Mouse (Mus musculus): ENCODE data around the gene Clk1. TPM values are rescaled to one million over a fixed set of nuclear protein-coding genes. Genes with fewer than 3 reads are reported as not detected.

Gene Clk1
- polyA plus RNA-seq, 1 experiment from 2014 or later, result 166 TPM

DNA sequence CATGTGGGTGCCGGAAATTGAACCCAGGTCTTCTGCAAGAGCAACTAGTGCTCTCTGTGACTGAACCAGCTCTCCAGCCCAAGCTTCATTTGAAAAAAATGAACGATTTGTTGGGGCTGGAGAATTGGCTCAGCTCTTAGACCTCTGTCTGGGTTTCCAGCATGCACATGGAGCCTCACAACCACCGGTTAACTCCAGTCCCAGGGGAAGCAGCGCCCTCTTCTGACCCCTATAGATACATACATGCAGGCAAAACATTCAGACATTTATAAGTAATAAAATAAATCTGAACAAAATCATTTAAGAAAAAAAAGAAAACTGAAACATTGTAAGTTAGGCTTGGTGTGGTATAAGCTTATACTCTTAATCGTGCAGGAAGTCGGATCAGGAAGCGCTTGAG, 24.5 kb upstream of the Clk1 start:
- DNase-seq (ENCODE audit: low spot score) (no peak), ATAC-seq (ENCODE audit: insufficient number of reproducible peaks, low FRiP score, low TSS enrichment, low read depth) (no peak)
- peaks cover 12% of the 10 kb centered on the region for H3K36me3 ChIP-seq (ENCODE audit: control insufficient read depth, insufficient read depth, low read length)
- 90% methylated on average over 7 of the region's 7 CpGs for WGBS
- no peak overlapping the region for H3K4me3 ChIP-seq (ENCODE audit: low read depth, low read length)
- no peaks in the 10 kb centered on the region for H3K9me3 ChIP-seq (ENCODE audit: control insufficient read depth, low read length)
- H3K9ac ChIP-seq (ENCODE audit: low read length), result no peak overlapping the region
- no peaks in the 10 kb centered on the region for H3K27me3 ChIP-seq (ENCODE audit: control insufficient read depth, insufficient read depth, low read length)
- no peak overlapping the region for H3K4me2 ChIP-seq (ENCODE audit: low read depth, severe bottlenecking)
- H3K27ac ChIP-seq (replicated peaks; ENCODE audit: low read depth, low read length), result no peak overlapping the region
- H3K4me1 ChIP-seq (ENCODE audit: control insufficient read depth, insufficient read depth, low read length), result no peaks in the 10 kb centered on the region

- ATAC-seq (ENCODE audit: insufficient number of reproducible peaks, low FRiP score, low TSS enrichment, low read depth), result no peak
- Histone ChIP-seq H3K36me3 (ENCODE audit: control insufficient read depth, insufficient read depth, low read length) (peaks cover 12% of the 10 kb centered on the region), H3K9ac (ENCODE audit: low read length) (no peak overlapping the region), H3K27ac (replicated peaks; ENCODE audit: low read depth, low read length) (no peak overlapping the region), H3K4me2 (ENCODE audit: low read depth, severe bottlenecking) (no peak overlapping the region), H3K9me3 (ENCODE audit: control insufficient read depth, low read length) (no peaks in the 10 kb centered on the region), H3K27me3 (ENCODE audit: control insufficient read depth, insufficient read depth, low read length) (no peaks in the 10 kb centered on the region), H3K4me3 (ENCODE audit: low read depth, low read length) (no peak overlapping the region), H3K4me1 (ENCODE audit: control insufficient read depth, insufficient read depth, low read length) (no peaks in the 10 kb centered on the region)
- no peak for DNase-seq (ENCODE audit: low spot score)
- WGBS, result 95% methylated on average over 7 of the region's 7 CpGs
These were observed 23.9 kb upstream of the Clk1 start for GRCm38 (mm10) chr1:58447766-58448165.

DNA sequence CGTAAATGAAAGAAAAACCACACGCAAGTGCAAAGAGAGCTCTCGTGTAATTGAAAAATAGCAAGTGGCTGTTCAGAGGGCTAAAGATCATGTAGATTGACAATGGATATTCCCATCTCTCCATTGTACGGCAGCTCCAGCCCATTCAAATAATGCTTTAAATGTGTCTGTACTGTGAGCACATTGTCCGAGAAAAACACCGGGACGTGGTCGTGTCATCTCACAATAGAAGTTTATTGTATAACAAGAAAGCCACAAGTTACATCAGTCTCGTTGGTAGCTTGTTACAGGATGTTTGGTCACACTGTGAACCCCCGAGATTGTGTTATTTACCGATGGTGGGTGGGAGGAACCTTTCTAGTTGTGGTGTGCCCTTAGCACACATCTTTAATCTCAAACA, 22.0 kb upstream of the Clk1 start:
- no peak for ATAC-seq (ENCODE audit: insufficient number of reproducible peaks, low FRiP score, low TSS enrichment, low read depth)

GRCm38 (mm10) chr1:58445143-58445722, 21.4 kb upstream of the Clk1 start, which contains the start of the genes Nif3l1 and Ppil3:
Gene Nif3l1, plus strand, starts transcription at chr1:58445151.
Gene Ppil3, minus strand, starts transcription at chr1:58445486.
- Histone ChIP-seq H3K27me3 (ENCODE audit: control insufficient read depth, insufficient read depth, low read length) (no peaks in the 10 kb centered on the region), H3K4me2 (ENCODE audit: low read depth, severe bottlenecking) (peak within 1 kb of the TSS; percentile 64), H3K36me3 (ENCODE audit: control insufficient read depth, insufficient read depth, low read length) (peaks cover 5% of the 10 kb centered on the region), H3K27ac (replicated peaks; ENCODE audit: low read depth, low read length) (peak within 1 kb of the TSS; percentile 82), H3K4me3 (ENCODE audit: low read depth, low read length) (peak within 1 kb of the TSS; percentile 62), H3K4me1 (ENCODE audit: control insufficient read depth, insufficient read depth, low read length) (no peaks in the 10 kb centered on the region), H3K9me3 (ENCODE audit: control insufficient read depth, low read length) (no peaks in the 10 kb centered on the region), H3K9ac (ENCODE audit: low read length) (peak within 1 kb of the TSS; percentile 78)
- DNase-seq (ENCODE audit: low spot score) (peak; percentile 85), ATAC-seq (ENCODE audit: insufficient number of reproducible peaks, low FRiP score, low TSS enrichment, low read depth) (peak; percentile 95)
- WGBS, result under 1% methylated on average over 33 of the region's 33 CpGs

More for the DNA sequence above, 22.0 kb upstream of the Clk1 start:
- DNase-seq (ENCODE audit: low spot score), result no peak
- 16% methylated on average over 11 of the region's 11 CpGs for WGBS
- Histone ChIP-seq H3K4me3 (ENCODE audit: low read depth, low read length) (peak overlapping the region; percentile 62), H3K27ac (replicated peaks; ENCODE audit: low read depth, low read length) (peak overlapping the region; percentile 82; the same call in 1 of the 2 replicates), H3K9me3 (ENCODE audit: control insufficient read depth, low read length) (no peaks in the 10 kb centered on the region), H3K27me3 (ENCODE audit: control insufficient read depth, insufficient read depth, low read length) (no peaks in the 10 kb centered on the region), H3K4me1 (ENCODE audit: control insufficient read depth, insufficient read depth, low read length) (no peaks in the 10 kb centered on the region), H3K4me2 (ENCODE audit: low read depth, severe bottlenecking) (peak overlapping the region; percentile 64), H3K36me3 (ENCODE audit: control insufficient read depth, insufficient read depth, low read length) (peaks cover 6% of the 10 kb centered on the region), H3K9ac (ENCODE audit: low read length) (peak overlapping the region; percentile 78)

DNA sequence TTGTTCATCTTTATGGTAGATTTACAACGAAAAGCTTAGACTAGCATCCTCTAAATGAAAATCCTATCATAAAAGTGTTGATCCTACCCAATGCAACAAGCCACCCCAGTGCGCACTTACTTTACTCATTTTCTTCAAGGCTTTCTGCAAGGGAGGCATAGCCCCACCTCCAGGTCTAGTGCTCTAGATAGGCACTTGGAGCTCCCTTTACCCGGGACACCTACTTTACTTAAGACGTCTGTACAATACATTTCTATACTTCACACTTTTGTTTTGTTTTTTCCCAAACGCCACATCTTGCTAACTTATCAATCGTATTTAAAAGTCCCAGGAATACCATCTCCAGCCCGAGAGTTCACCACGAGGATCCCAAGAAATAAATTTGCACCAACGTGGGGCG, 20.8 kb upstream of the Clk1 start:
- WGBS, result 12% methylated on average over 10 of the region's 10 CpGs
- ATAC-seq (ENCODE audit: insufficient number of reproducible peaks, low FRiP score, low TSS enrichment, low read depth), result no peak
- Histone ChIP-seq H3K27me3 (ENCODE audit: control insufficient read depth, insufficient read depth, low read length) (no peaks in the 10 kb centered on the region), H3K4me1 (ENCODE audit: control insufficient read depth, insufficient read depth, low read length) (no peaks in the 10 kb centered on the region), H3K4me2 (ENCODE audit: low read depth, severe bottlenecking) (peak overlapping the region; percentile 64), H3K4me3 (ENCODE audit: low read depth, low read length) (peak overlapping the region; percentile 62), H3K9me3 (ENCODE audit: control insufficient read depth, low read length) (no peaks in the 10 kb centered on the region), H3K36me3 (ENCODE audit: control insufficient read depth, insufficient read depth, low read length) (peaks cover 5% of the 10 kb centered on the region), H3K9ac (ENCODE audit: low read length) (peak overlapping the region; percentile 78), H3K27ac (replicated peaks; ENCODE audit: low read depth, low read length) (peak overlapping the region; percentile 82)
- no peak for DNase-seq (ENCODE audit: low spot score)

DNA sequence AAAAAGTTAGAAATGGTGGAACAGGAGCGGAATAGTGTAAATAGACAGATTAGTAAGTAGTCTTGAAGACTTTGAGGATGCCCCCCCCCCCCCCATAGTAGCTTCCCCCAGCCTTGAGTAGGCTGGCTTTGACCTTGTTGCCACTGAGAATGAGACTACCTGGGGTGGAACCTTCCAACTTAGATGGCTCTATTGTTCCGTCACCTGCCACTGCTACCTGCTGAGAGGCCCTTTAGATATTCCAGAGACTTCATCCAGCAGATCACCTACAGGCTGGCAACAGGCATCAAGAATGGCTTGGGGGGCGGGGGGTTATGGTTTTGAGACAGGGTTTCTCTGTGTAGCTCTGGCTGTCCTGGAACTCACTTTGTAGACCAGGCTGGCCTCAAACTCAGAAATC, 685 bp upstream of the Clk1 start:
- no peak overlapping the region for H3K4me3 ChIP-seq (ENCODE audit: low read depth, low read length)
- no peak overlapping the region for H3K4me2 ChIP-seq (ENCODE audit: low read depth, severe bottlenecking)
- H3K9me3 ChIP-seq (ENCODE audit: control insufficient read depth, low read length), result no peaks in the 10 kb centered on the region
- ATAC-seq (ENCODE audit: insufficient number of reproducible peaks, low FRiP score, low TSS enrichment, low read depth) (no peak), DNase-seq (ENCODE audit: low spot score) (no peak)
- H3K27ac ChIP-seq (replicated peaks; ENCODE audit: low read depth, low read length), result no peak overlapping the region
- no peaks in the 10 kb centered on the region for H3K27me3 ChIP-seq (ENCODE audit: control insufficient read depth, insufficient read depth, low read length)
- H3K36me3 ChIP-seq (ENCODE audit: control insufficient read depth, insufficient read depth, low read length), result peaks cover 10% of the 10 kb centered on the region; the same call in 1 of the 2 replicates
- 0 out of 2 replicates have a peak, but pooled peaks cover 4% of the 10 kb centered on the region for H3K4me1 ChIP-seq (ENCODE audit: control insufficient read depth, insufficient read depth, low read length)
- H3K9ac ChIP-seq (ENCODE audit: low read length), result no peak overlapping the region
- 88% methylated on average over 3 of the region's 3 CpGs for WGBS

GRCm38 (mm10) chr1:58422879-58423278, 987 bp downstream of the Clk1 start:
- ATAC-seq (ENCODE audit: insufficient number of reproducible peaks, low FRiP score, low TSS enrichment, low read depth), result no peak

GRCm38 (mm10) chr1:58420961-58421360, 2.9 kb downstream of the Clk1 start:
- Histone ChIP-seq H3K9ac (ENCODE audit: low read length) (no peak overlapping the region), H3K4me1 (ENCODE audit: control insufficient read depth, insufficient read depth, low read length) (0 out of 2 replicates have a peak, but pooled peaks cover 4% of the 10 kb centered on the region), H3K9me3 (ENCODE audit: control insufficient read depth, low read length) (no peaks in the 10 kb centered on the region), H3K4me3 (ENCODE audit: low read depth, low read length) (no peak overlapping the region), H3K27me3 (ENCODE audit: control insufficient read depth, insufficient read depth, low read length) (no peaks in the 10 kb centered on the region), H3K4me2 (ENCODE audit: low read depth, severe bottlenecking) (no peak overlapping the region), H3K36me3 (ENCODE audit: control insufficient read depth, insufficient read depth, low read length) (peaks cover 26% of the 10 kb centered on the region), H3K27ac (replicated peaks; ENCODE audit: low read depth, low read length) (no peak overlapping the region)
- 81% methylated on average over 7 of the region's 7 CpGs for WGBS
- ATAC-seq (ENCODE audit: insufficient number of reproducible peaks, low FRiP score, low TSS enrichment, low read depth) (no peak), DNase-seq (ENCODE audit: low spot score) (no peak)

More at GRCm38 (mm10) chr1:58422879-58423278, 987 bp downstream of the Clk1 start:
- peak overlapping the region; percentile 91 for H3K4me3 ChIP-seq (ENCODE audit: low read depth, low read length)
- H3K9ac ChIP-seq (ENCODE audit: low read length), result peak overlapping the region; percentile 99
- H3K27me3 ChIP-seq (ENCODE audit: control insufficient read depth, insufficient read depth, low read length), result no peaks in the 10 kb centered on the region
- H3K4me1 ChIP-seq (ENCODE audit: control insufficient read depth, insufficient read depth, low read length), result 0 out of 2 replicates have a peak, but pooled peaks cover 4% of the 10 kb centered on the region
- peak; percentile 36 for DNase-seq (ENCODE audit: low spot score)
- H3K36me3 ChIP-seq (ENCODE audit: control insufficient read depth, insufficient read depth, low read length), result peaks cover 20% of the 10 kb centered on the region
- no peaks in the 10 kb centered on the region for H3K9me3 ChIP-seq (ENCODE audit: control insufficient read depth, low read length)
- H3K4me2 ChIP-seq (ENCODE audit: low read depth, severe bottlenecking), result peak overlapping the region; percentile 52
- WGBS, result 12% methylated on average over 13 of the region's 13 CpGs
- H3K27ac ChIP-seq (replicated peaks; ENCODE audit: low read depth, low read length), result peak overlapping the region; percentile 92; the same call in 1 of the 2 replicates

Measured in limb, embryonic 11.5 days (tissue).